Mouse (Mus musculus) embryo, embryonic 9.5 days (tissue): Measurements from ENCODE around the gene Mn1.

Source experiments
- DNase-seq: peaks from one replicate; pipeline ENCODE4 v3.0.0-alpha.2; 2017; ENCODE audit errors: extremely low spot score

Gene Mn1

GRCm38 (mm10) chr5:111416591-111417374 lies at the start of gene Mn1:
Gene Mn1, plus strand, starts transcription at chr5:111417362.
- peak; percentile 93 for DNase-seq

DNA sequence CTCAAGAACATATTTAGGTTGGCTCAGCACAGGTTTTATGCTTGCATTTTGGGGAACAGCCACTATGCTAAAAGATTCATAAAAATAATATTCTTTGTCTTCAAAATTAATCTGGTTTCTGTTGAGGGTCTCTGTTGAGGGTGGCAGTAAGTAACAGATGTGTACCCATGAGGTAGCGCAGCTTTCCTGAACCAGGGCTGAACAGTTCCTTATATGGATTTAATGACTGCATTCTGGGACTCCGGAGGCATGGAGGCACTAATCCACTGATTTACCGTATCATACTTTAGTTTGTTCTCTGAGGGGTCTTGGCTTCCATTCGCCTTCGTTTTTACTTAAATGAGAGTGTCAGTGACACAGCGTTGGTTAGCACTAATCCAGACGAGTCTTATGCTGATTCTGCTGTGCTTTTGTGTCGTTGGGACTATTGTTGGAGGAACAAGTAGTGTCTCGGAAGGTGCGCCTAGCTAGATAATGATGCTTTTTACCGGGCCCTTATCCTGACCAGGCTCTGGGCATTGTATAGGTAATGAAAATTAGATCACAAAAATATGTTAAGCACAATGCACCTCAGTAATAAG lies 49.1 kb upstream of the Mn1 start:
- no peak for DNase-seq

DNA sequence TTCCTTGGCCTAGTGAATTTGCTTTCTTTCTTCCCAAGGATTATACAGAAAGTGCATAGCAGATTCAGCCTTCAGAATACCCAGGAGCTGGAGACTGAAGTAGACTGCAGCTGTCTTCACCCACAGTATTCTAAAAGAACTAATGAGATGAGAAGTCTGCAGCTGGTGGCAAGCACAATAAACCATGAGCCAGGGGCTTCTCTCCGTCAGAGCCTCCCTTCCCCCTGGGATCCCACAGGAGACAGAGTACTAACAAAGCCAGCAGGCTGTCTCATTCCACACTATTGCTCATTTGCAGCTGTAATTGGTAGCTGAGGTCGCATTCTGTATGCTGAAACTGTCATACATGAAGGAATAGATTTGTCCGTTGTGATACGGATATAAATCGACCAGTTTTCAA lies 48.6 kb upstream of the Mn1 start:
- DNase-seq = no peak

DNA sequence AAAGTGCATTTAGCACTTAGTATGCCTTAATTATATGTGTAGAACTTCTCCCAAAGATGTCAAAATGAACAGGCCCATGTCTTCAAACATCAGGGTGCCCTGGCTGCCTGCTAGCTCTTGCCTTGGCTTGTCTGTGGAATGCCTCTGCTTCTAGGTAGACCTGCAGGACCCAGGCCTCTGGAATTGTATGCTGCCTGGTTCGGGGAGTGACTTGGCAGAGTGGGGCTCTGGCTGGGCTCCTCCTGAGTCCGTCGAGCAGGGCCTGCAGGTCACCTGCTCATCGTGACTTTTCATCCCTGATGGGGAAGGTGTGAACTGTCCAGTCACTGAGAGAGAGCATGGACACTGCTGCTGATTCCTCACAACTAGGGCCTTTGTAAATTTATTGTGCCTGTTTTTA lies 41.5 kb upstream of the Mn1 start:
- no peak for DNase-seq

GRCm38 (mm10) chr5:111376276-111377020 lies 40.7 kb upstream of the Mn1 start:
- DNase-seq = no peak

DNA sequence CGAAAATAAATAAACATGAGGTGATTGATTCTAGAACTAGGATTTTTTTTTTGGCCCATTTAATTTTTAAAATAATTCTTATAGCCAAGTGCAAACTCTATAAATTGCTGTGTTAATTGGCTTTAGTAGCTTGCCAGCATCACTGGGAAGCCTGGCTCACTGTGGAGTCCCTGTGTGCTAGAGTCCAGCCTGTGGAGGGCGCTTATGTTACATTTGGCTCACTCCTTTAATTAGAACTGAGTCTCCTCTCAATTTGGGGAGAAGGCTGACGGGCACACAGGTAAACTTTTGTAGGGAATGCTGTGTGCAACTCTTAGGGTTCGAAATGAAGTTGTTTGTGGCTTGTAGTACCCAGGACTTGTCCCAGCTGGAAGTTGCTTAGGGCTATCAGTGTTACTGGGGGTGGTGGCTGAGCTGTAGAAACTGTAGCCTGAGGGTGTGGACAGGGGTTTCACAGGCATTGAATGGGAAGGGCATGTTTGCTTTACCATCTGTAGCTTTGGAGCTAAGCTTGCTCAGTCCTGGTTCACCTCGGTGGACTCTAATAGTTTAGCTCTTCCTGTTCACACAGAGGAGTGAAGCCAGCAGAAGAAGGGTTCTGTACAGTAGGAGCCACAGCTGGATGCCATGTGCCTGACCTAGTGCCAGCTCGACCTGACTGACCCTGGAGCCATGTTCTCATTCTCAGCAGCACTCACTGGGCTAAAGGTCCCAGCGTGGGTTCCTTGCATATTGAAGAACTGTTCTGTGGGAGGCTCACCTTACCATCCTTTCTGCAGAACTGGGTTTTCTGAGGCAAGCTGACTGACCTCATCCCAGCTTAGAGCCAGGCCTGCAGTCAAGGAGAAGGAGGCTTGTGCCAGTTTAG lies 38.8 kb upstream of the Mn1 start:
- no peak for DNase-seq

DNA sequence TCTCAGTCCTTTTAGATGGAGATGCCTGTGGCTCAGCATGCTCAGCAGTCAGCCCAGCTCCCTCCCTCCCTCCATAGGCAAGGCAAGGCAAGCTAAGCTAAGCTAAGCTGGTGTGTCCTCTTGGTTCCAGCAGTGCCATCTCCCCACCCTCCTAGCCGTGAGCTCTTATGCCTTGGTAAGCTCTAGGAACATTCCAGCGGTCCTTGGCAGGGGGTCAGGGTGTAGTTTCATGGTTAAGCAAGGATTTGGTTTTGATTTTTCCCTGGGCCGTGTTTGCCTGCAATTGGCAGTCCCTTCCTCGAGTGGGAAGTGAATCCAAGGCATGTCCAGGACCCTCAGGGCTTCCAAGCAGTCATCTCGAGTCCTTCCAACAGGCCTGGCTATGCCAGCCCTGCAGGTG lies 33.8 kb upstream of the Mn1 start:
- no peak for DNase-seq

- no peak for DNase-seq
Measured at GRCm38 (mm10) chr5:111390911-111391310, 26.3 kb upstream of the Mn1 start.

DNA sequence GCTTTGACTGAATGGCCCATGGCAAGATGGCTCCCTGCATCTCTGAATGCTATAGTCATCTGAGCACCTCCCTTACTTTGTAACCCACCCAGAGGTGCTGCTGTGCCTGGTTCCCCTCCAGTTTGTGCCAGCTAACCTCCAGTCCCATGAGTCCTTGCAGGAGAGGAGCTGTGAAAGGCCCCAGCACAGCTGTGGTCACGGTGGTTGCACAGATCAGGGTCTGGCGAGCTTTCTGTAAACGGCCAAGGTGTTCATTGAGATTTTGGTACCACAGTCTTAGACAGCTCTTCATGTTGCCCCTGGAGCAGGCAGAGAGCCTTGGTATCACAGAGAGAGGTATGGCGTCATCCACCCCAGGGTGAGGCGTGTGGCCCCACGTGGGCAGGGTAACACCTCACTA lies 25.7 kb upstream of the Mn1 start:
- no peak for DNase-seq

GRCm38 (mm10) chr5:111393346-111394197 lies 23.6 kb upstream of the Mn1 start:
- peak; percentile 80 for DNase-seq

DNA sequence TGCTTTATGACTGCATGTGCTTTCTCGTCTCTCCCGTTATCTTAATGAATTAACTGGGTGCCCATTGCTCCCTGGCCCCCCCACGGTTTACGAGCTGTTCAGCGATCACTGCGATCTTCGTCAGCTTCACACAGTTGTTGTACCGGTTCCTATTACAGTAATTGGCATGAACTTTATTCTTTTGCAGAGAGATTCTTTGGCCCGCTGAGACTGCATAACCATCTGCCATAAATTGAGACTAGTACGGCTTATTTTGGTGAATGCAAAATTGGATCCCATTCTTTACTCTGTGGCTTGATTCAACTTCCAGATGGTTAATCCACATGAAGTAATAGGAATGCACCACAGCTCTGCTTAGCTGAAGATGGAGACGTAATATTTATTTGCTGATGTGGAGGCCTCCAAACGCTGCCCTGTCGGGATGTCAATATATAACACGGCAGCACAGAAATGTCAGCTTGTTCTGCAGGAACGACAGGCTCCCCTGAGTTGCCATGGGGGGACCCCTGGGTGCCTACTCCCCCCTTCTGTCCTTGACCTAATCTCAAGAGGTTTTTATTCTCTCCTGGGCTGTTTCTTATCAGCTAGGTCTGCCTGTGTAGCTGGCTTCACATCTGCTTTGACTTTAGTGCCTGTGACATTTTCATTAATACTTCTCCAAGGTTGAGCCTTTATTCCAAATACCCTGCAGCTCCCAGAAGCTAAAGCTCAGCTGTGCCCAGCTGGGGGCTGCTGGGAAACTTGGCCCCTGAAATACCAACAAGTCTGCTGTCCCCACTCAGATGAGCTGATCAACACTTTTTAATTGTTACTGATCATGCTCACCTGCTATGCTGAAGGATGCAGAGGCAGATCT lies 22.7 kb upstream of the Mn1 start:
- no peak for DNase-seq

GRCm38 (mm10) chr5:111395771-111396170 lies 21.4 kb upstream of the Mn1 start:
- DNase-seq = no peak

- no peak for DNase-seq
Measured at GRCm38 (mm10) chr5:111396199-111396598, 21.0 kb upstream of the Mn1 start.

GRCm38 (mm10) chr5:111398471-111398870 lies 18.7 kb upstream of the Mn1 start:
- DNase-seq = no peak

GRCm38 (mm10) chr5:111399271-111399670 lies 17.9 kb upstream of the Mn1 start:
- no peak for DNase-seq

DNA sequence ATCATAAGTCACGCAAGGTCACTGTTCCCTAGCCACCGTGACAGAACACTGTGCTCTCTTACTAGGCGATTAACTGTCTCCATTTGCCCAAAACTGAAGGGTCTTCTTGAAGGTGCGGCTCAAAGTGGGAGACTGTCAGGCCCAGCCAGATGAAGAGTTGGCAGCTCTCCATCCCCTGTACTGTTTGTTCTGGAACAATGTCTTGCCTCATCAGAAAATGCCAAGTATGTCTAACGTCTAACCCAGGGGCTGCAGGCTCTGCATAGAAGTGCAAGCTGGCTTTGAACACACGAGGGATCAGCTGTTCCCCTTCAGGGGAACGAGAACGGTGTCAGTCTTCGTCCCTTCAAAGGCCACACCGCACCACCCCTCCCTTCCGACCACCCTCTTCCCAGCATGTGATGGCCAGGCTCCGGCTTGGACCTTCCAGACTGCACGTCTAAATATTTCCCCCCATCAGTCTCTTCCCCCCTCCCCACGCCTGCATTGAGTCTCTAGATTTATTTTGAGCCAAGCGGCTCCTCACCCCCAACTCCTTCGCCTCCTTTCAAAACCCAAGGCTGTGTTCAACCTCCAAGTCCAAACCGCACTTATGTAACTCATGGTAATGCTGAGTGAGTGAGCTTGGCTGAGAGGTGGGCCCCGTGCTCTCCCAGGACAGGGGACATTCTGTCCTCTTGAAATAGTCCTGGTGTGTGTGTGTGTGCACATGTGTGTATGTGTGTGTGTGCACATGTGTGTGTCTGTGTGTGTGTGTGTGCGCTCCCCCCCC lies 15.1 kb upstream of the Mn1 start:
- no peak for DNase-seq

- DNase-seq = no peak
Measured at GRCm38 (mm10) chr5:111402651-111402996, 14.5 kb upstream of the Mn1 start.

DNA sequence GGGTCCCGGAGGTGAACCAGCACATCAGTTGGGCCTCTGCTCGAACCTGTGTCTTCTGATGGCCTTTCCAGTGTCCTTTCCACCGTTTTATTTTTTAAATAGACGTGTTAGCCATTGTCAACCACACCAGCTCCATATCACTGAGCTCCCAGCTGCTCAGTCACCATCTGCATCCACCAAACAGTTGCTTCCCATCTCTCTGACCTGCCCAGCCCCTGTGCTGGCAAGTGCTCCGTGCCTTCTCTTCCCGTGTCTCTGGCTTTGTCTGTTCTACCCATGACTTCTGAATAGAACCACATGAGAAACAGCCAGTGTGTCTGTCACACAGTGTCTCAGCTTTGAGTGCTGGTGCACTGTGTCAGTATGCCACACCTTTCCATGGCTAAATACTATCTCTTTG lies 12.4 kb upstream of the Mn1 start:
- no peak for DNase-seq

GRCm38 (mm10) chr5:111408470-111409105 lies 8.6 kb upstream of the Mn1 start:
- no peak for DNase-seq
